Mouse (Mus musculus): ENCODE data around the gene Chst2. TPM values are rescaled to one million over a fixed set of nuclear protein-coding genes. Genes with fewer than 3 reads are reported as not detected.

Gene Chst2
- polyA plus RNA-seq, 1 experiment = 3.1 TPM

GRCm38 (mm10) chr9:95365882-95366281 lies 40.6 kb downstream of the Chst2 start:
- no peak for DNase-seq (ENCODE audit: low spot score)

- no peak for DNase-seq (ENCODE audit: low spot score)
Measured at GRCm38 (mm10) chr9:95353829-95354391, 52.6 kb downstream of the Chst2 start.

DNA sequence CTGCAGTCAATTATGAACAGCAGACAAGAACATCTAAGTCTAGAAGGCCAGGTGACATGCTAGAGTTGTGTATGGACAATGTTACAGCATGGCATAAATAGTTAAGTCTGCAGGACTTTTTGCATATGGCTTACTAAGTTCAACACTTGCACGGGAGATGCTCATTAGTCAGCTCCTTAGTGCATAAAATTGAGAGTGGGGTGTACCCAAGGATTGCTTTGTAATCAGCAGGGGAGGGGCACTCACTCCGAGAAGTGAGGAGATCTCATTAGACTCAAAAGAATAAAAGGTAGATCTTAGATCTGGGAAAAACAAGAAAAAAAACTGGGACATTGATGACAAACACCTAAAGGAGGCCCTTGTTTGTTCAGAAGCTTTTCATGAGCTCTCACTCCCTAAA lies 54.6 kb downstream of the Chst2 start:
- DNase-seq (ENCODE audit: low spot score) = no peak

- no peak for DNase-seq (ENCODE audit: low spot score)
Measured at GRCm38 (mm10) chr9:95350550-95350949, 56.0 kb downstream of the Chst2 start.

Other genes with a start within 250 kb of the Chst2 start
- 19.4 and 22.9 TPM in 2 replicates for gene U2surp, start 105.3 kb upstream of the Chst2 start, polyA plus RNA-seq (2012; rRNA removed)
- 0.25 and 0.44 TPM in 2 replicates for gene Paqr9, start 152.9 kb upstream of the Chst2 start, polyA plus RNA-seq (2012; rRNA removed)
- gene Pcolce2, start 230.9 kb upstream of the Chst2 start, polyA plus RNA-seq (2012; rRNA removed) = 3.4 and 10.0 TPM in 2 replicates

Measured in urinary bladder, adult 2 months (tissue).